Mouse (Mus musculus): Measurements from ENCODE around the gene Ninl.
A peak's percentile ranks its signal among the peaks of the same experiment; 100 is the strongest.
"Not testable (repeated sequence)": the region's sequence is repeated elsewhere in the genome, so short reads cannot be mapped to it uniquely, and the experiment has no call there.

The Ninl gene

DNA sequence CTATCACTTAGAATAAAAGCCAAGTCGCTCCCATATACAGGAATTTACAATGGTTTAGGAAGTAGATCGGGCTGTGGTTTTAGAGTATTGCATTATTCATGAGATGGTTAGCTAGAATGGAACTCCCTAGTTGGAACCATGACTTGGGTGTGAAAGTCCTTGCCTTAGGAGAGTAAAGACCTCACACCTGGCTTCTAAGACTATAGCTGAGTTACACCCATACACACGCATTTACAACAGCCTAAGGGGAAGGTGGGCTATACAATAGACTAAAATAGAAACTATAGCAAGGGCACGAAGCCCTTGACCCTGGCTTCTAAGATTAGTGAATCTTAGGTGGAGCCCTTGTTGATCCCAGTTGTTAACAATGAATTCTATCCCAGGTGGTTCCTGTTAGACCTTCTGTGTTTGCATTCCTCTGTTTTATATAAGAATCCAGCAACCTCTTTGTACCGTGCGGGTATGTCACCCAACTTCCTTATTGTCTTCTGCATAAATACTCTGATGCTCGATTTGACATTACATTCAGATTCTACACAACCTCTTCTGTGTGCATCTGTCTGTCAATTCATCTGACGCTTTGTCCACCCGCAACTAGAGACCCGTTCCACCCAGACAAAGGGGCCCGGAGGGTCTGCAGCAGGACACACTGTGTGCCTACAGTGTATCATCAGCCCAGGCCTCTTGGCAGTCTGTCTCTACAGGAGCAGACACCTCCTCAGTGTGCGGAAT, 91.1 kb downstream of the Ninl start:
- DNase-seq, result not testable (repeated sequence)

DNA sequence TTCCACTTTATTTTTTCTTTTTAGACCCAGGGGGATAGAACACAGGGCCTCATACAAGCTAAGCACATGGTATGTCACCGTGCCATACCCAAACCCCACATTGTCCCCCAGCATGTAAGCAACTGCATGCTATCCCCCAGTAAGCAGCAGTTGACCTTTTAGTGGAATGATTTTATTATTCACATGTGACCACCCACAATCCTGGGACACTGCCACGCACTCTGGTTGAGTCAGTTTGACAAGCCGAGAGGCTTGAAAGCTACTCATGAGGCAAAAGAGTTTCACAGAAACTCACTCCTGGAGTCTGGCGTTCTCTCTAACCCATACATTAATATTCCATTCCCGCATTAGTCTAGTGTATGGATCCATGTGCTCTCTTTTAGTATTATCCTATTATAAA, 91.8 kb downstream of the Ninl start:
- DNase-seq, result not testable (repeated sequence)

DNA sequence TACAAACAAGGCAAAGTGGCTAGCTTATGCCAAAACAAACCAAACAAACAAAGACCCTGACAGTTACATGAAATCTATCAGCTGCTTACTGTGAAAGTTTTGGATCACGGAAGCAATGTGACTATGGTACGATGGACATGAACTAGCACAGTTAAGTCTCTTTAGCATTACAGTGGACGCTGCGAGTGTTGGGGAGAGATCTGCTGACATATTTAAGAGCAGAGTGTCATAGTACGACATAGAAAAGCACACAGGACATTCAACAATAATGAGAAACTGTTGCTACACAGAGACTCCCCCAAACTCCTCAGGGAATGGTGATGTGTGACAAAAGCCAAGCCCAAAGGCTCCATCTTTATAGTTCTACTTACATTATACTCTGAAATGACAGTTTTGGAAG, 95.2 kb downstream of the Ninl start:
- no peak for DNase-seq

GRCm38 (mm10) chr2:150934659-150935058, 104.5 kb downstream of the Ninl start:
- no peak for DNase-seq

GRCm38 (mm10) chr2:150933482-150933881, 105.7 kb downstream of the Ninl start:
- no peak for DNase-seq

GRCm38 (mm10) chr2:150930806-150931205, 108.4 kb downstream of the Ninl start:
- no peak for DNase-seq

DNA sequence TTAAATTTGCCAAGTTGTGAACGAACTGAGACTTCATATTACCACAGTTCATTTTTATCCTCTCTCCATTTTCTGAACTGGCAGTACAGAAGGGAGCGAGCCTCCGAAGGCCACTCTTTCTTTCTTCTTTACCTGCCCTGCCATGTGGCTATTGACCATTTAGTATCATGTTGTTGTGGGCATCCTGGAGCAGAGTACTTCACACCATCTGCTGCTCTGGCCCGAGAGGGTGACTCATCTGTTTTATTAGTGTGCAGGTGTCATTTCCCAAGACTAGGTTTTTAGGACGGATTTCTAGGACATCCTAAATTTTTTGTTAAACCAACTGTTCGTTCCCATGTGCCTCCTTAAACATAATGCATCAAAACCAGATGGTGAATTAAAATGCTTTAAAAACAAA, 110.0 kb downstream of the Ninl start:
- no peak for DNase-seq

GRCm38 (mm10) chr2:150927038-150927720, 112.0 kb downstream of the Ninl start:
- peak; percentile 71 for DNase-seq

GRCm38 (mm10) chr2:150923505-150923904, 115.7 kb downstream of the Ninl start:
- DNase-seq, result no peak

GRCm38 (mm10) chr2:150923026-150923425, 116.2 kb downstream of the Ninl start:
- DNase-seq, result no peak

GRCm38 (mm10) chr2:150922165-150922564, 117.0 kb downstream of the Ninl start:
- DNase-seq, result no peak

DNA sequence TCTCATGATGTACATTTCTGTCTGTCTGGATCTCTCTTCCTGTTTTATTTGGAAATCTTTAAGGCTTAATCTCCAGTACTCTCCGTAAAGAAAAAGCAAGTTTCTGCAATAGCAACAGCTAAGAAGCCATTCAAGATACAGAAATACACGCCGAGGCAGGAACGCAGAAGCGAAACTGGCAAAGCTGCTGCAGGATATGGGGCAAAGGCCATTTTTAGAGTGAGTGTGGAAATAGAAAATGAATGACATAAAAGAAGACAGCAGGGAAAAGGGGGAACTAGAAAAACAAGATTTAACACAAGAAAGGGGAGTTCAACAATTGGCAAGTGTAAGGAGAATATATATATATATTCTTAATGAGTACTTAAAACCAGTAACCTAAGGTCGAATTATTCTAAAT, 117.5 kb downstream of the Ninl start:
- no peak for DNase-seq

GRCm38 (mm10) chr2:150920543-150920942, 118.6 kb downstream of the Ninl start:
- DNase-seq, result no peak

- DNase-seq, result no peak
Observed at GRCm38 (mm10) chr2:150918720-150919119, 120.5 kb downstream of the Ninl start.

DNA sequence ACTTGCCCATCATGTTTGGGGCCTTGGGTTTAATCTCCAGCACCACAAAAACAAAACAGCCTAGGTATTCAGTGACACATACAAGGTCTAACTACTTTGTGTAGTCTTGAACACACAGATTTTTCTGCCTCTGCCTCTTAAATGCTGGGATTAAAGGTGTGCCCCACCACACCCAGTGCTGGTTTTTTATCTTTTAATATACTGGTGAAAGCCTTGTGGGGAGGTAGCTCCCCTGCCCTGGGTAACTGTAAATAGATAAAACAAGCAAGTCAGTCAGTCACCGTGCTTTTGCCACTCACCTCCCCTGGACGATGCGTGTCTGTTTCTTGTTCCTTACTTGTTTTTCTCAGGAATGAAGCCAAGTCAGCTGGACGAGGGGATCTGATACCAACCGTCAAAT, 123.4 kb downstream of the Ninl start:
- no peak for DNase-seq

GRCm38 (mm10) chr2:150914781-150915515, 124.2 kb downstream of the Ninl start:
- no peak for DNase-seq

- DNase-seq, result no peak
Observed at GRCm38 (mm10) chr2:150910295-150910881, 128.8 kb downstream of the Ninl start.

DNA sequence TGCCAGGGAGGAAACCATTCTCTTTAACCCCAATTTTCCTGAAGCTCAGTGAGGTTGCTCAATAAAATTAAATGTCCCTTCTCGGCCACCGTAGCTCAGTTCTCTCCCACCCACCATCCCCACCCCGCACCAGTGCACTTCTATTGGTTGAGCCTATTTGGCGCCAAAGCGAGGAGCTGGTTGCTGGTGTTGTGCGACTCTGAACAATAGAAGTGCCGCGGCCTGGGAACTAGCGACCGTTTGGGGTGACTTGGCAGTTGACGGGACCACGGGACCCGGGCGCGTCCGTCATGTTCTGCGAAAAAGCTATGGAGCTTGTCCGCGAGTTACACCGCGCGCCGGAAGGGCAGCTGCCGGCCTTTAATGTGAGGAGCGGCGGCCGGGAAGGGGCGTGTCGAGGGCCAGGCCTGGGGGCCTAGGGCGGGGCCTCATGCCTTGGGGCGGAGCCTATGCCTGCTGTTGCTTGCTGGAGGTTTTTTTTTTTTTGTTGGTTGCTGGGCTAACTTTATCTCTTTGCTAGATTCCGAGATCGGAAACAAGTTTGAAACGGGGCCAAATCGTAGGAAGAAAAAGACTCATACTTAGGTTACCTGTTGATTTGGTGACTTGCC, 129.6 kb downstream of the Ninl start:
- peak; percentile 98 for DNase-seq

GRCm38 (mm10) chr2:150908881-150909280, 130.3 kb downstream of the Ninl start:
- DNase-seq, result not testable (repeated sequence)

DNA sequence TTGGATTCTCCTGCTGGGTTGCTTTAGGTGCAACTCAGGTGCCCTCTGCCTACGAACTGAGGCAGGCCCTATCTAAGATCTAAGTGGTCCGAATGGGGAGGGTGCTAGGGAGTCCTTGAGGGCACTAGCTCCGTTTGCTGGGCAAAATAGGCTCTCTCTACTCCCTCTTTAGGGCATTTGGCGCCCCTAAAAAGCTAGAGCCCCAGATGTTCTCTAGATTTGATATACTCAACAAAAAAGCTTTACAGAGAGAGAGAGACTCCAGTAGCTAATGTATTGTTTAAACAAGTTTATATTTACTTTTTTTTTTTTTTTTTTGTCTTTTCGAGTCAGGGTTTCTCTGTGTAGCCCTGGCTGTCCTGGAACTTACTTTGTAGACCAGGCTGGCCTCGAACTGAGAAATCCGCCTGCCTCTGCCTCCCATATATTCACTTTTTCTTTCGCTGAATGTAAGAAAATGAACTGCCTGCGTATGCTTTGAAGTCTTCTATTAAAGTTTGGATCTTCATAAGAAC, 134.2 kb downstream of the Ninl start, which contains the start of gene Gins1:
Gene Gins1, plus strand, starts transcription at position 465 of the 515 bp plus-strand sequence.
- no peak for DNase-seq

- DNase-seq, result peak; percentile 98
Observed at GRCm38 (mm10) chr2:150904272-150904935, 134.8 kb downstream of the Ninl start, which contains the start of gene Abhd12. Gene Abhd12 (minus strand): TSS chr2:150904741.

DNA sequence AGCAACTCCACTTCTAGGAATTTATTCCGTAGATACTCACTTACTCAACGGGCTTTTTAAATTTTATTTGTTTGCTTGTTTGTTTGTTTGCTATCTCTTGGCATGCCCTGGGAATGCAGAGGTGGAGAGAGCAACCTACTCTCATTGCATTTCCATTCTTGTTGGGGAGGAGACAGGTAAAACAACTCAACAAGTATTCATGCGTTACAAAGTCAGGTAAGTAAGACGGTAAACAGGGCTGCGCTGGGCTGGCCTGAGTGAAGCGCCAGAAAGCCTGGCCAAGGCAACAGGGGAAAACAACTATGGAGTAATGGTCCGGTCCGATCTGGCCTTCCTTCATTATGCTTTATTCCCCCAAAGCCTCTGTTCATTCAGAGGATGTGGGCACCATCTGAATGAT, 136.8 kb downstream of the Ninl start:
- DNase-seq, result no peak
